Mouse (Mus musculus): ENCODE measurements around the gene Iqschfp. TPM values are rescaled to one million over a fixed set of nuclear protein-coding genes. Genes with fewer than 3 reads are reported as not detected.

Gene Iqschfp
- polyA plus RNA-seq, 1 experiment = not detected

DNA sequence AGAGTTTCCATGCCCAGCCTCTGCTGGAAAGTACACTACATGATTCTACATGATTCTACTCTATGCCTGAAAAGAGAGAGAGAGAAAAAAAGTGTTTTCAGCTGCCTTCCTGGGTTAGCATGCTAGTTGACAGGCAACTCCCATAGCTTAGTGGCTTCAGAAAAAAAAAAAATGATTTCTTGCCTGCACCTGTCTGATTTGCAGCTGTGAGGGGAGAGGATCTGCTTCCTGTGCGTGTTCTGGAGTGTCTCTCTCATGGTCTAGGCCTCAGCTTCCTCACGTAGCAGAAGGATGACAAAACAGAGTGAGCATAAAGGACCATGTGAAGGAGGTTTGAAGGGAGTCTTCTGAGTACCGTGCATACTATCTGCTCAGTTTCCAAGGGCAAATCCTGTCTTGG is 39.9 kb downstream of the Iqschfp start:
- H3K27ac ChIP-seq (ENCODE audit: insufficient read depth, low read depth, low read length) = no peak overlapping the region
- WGBS = 86% methylated on average over 3 of the region's 3 CpGs
- no peak overlapping the region for H3K4me3 ChIP-seq (ENCODE audit: insufficient read depth, low read depth, low read length)
- 0 out of 2 replicates have a peak, but pooled peaks cover 2% of the 10 kb centered on the region for H3K4me1 ChIP-seq (ENCODE audit: control insufficient read depth, insufficient read depth, low read length)
- no peak for TF ChIP-seq POLR2A (IDR thresholded peaks at IDR 0.05; ENCODE audit: insufficient read depth, low read depth, low read length)
- TF ChIP-seq CTCF (IDR thresholded peaks at IDR 0.05; ENCODE audit: insufficient read depth, low read depth, low read length) = no peak

DNA sequence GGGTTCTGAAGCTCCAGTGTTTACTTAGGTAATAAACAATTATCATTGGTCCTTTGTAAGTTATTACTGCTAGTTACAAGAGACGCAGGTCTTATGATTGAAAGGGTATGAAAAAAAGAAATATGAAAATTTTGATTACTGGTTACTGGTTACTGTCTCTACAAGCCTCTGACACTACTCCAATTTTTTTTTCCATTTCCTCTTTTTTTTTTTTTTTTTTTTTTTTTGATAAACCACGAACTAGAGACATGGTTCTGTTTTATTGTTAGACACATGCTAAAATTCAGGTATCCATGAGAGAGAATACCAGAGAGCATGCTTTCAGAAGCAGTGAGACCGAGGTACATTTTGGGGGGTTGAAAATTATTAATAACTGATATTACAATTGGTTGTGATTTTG is 43.8 kb downstream of the Iqschfp start:
- TF ChIP-seq POLR2A (IDR thresholded peaks at IDR 0.05; ENCODE audit: insufficient read depth, low read depth, low read length) = no peak
- TF ChIP-seq CTCF (IDR thresholded peaks at IDR 0.05; ENCODE audit: insufficient read depth, low read depth, low read length) = no peak
- whole genome bisulfite sequencing = 84% methylated on average over 3 of the region's 3 CpGs
- H3K4me1 ChIP-seq (ENCODE audit: control insufficient read depth, insufficient read depth, low read length) = no peaks in the 10 kb centered on the region
- H3K27ac ChIP-seq (ENCODE audit: insufficient read depth, low read depth, low read length) = no peak overlapping the region
- no peak overlapping the region for H3K4me3 ChIP-seq (ENCODE audit: insufficient read depth, low read depth, low read length)

DNA sequence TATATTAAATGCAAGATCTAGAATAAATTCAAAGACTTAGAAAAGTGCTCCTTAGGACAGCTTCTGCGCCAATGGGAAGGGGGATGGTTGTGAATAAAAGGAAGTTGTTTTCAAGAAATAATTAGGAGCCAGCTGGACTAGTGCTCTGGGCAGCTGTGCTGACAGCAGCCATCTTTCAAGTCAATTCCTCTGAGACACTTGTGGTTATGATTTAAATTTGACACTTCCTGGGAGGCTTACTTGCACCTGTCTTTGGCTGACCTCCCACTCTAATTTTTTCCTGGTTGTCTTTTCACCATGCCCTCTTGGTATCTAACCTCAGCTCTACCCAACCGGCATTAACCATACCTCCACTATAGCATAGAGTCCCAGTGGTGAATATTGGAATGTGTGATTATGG is 55.0 kb downstream of the Iqschfp start:
- 95% methylated on average over 2 of the region's 2 CpGs for WGBS
- Histone ChIP-seq H3K4me1 (ENCODE audit: control insufficient read depth, insufficient read depth, low read length) (no peaks in the 10 kb centered on the region), H3K4me3 (ENCODE audit: insufficient read depth, low read depth, low read length) (no peak overlapping the region), H3K27ac (ENCODE audit: insufficient read depth, low read depth, low read length) (no peak overlapping the region)
- TF ChIP-seq POLR2A (IDR thresholded peaks at IDR 0.05; ENCODE audit: insufficient read depth, low read depth, low read length) (no peak), CTCF (IDR thresholded peaks at IDR 0.05; ENCODE audit: insufficient read depth, low read depth, low read length) (no peak)

DNA sequence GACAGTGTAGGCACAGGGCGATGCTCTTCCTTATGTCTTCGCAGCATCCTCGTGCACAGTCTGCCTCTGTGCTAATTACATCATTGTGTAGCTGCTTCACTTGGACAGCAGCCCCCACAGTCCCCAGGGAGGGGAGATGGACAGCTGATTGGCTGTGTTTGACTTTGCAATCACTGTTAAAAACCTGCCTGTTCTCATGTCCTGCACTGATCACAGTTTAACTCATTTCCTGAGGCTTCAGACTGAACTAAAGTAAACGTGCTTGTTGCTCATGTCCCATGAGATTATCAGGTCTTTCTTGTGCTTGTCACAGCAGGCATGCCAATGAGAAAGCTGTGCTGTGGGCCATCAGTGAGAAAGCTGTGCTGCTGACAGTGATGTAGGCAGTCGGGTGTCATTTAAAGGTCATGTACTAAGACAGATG is 60.5 kb downstream of the Iqschfp start:
- WGBS = 72% methylated on average over 5 of the region's 5 CpGs
- H3K4me3 ChIP-seq (ENCODE audit: insufficient read depth, low read depth, low read length) = no peak overlapping the region
- no peaks in the 10 kb centered on the region for H3K4me1 ChIP-seq (ENCODE audit: control insufficient read depth, insufficient read depth, low read length)
- TF ChIP-seq POLR2A (IDR thresholded peaks at IDR 0.05; ENCODE audit: insufficient read depth, low read depth, low read length) (no peak), CTCF (IDR thresholded peaks at IDR 0.05; ENCODE audit: insufficient read depth, low read depth, low read length) (no peak)
- no peak overlapping the region for H3K27ac ChIP-seq (ENCODE audit: insufficient read depth, low read depth, low read length)

- H3K4me3 ChIP-seq (ENCODE audit: insufficient read depth, low read depth, low read length) = no peak overlapping the region
- WGBS = 45% methylated on average over 5 of the region's 5 CpGs
- no peaks in the 10 kb centered on the region for H3K4me1 ChIP-seq (ENCODE audit: control insufficient read depth, insufficient read depth, low read length)
- TF ChIP-seq POLR2A (IDR thresholded peaks at IDR 0.05; ENCODE audit: insufficient read depth, low read depth, low read length) = no peak
- TF ChIP-seq CTCF (IDR thresholded peaks at IDR 0.05; ENCODE audit: insufficient read depth, low read depth, low read length) = no peak
- no peak overlapping the region for H3K27ac ChIP-seq (ENCODE audit: insufficient read depth, low read depth, low read length)
Measured at GRCm38 (mm10) chr3:67954459-67955065, 62.5 kb downstream of the Iqschfp start.

DNA sequence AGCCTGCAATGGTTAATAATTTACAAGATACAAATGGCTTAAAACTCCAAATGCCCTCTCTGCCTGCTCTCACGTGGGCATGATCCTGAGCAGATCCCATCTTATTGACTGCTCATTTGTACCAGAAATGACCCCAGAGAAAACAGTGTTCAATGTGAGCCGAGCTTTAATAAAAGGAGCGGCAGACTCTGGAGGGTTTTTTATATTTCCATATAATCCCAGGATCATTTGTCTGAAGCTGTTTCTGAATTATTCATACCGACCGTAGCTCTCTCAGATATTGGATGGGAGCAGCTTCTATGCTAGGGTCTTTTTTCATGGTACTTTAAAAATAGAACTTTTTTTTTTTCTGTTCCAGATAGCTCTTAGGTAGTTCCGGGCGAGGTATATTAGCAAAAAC is 67.6 kb downstream of the Iqschfp start:
- WGBS = 40% methylated on average over 7 of the region's 7 CpGs
- Histone ChIP-seq H3K27ac (ENCODE audit: insufficient read depth, low read depth, low read length) (no peak overlapping the region), H3K4me3 (ENCODE audit: insufficient read depth, low read depth, low read length) (no peak overlapping the region), H3K4me1 (ENCODE audit: control insufficient read depth, insufficient read depth, low read length) (no peaks in the 10 kb centered on the region)
- no peak for TF ChIP-seq CTCF (IDR thresholded peaks at IDR 0.05; ENCODE audit: insufficient read depth, low read depth, low read length)
- no peak for TF ChIP-seq POLR2A (IDR thresholded peaks at IDR 0.05; ENCODE audit: insufficient read depth, low read depth, low read length)

GRCm38 (mm10) chr3:67960133-67960532 is 68.1 kb downstream of the Iqschfp start:
- Histone ChIP-seq H3K4me3 (ENCODE audit: insufficient read depth, low read depth, low read length) (no peak overlapping the region), H3K27ac (ENCODE audit: insufficient read depth, low read depth, low read length) (no peak overlapping the region), H3K4me1 (ENCODE audit: control insufficient read depth, insufficient read depth, low read length) (no peaks in the 10 kb centered on the region)
- TF ChIP-seq CTCF (IDR thresholded peaks at IDR 0.05; ENCODE audit: insufficient read depth, low read depth, low read length) = no peak
- TF ChIP-seq POLR2A (IDR thresholded peaks at IDR 0.05; ENCODE audit: insufficient read depth, low read depth, low read length) = no peak
- WGBS = 25% methylated on average over 3 of the region's 3 CpGs

DNA sequence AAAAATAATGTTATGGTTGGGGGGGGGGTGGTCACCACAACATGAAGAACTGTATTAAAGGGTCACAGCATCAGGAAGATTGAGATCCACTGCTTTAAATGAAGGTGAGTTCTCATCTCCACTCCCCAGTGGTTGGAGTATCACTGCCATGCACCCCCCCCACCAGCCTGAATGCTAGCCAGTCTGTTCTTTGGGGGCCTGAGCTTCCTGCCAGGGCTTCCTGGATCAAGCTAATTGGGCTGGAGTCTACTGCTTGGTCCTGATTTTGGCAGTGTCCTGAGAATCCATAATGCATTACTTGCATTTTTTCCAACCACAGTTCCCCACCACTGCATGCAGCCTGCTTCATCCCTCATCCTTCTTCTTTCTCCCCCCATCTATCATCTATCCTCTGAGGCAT is 68.7 kb downstream of the Iqschfp start:
- H3K4me1 ChIP-seq (ENCODE audit: control insufficient read depth, insufficient read depth, low read length) = no peaks in the 10 kb centered on the region
- TF ChIP-seq POLR2A (IDR thresholded peaks at IDR 0.05; ENCODE audit: insufficient read depth, low read depth, low read length) (no peak), CTCF (IDR thresholded peaks at IDR 0.05; ENCODE audit: insufficient read depth, low read depth, low read length) (no peak)
- no peak overlapping the region for H3K27ac ChIP-seq (ENCODE audit: insufficient read depth, low read depth, low read length)
- no peak overlapping the region for H3K4me3 ChIP-seq (ENCODE audit: insufficient read depth, low read depth, low read length)

DNA sequence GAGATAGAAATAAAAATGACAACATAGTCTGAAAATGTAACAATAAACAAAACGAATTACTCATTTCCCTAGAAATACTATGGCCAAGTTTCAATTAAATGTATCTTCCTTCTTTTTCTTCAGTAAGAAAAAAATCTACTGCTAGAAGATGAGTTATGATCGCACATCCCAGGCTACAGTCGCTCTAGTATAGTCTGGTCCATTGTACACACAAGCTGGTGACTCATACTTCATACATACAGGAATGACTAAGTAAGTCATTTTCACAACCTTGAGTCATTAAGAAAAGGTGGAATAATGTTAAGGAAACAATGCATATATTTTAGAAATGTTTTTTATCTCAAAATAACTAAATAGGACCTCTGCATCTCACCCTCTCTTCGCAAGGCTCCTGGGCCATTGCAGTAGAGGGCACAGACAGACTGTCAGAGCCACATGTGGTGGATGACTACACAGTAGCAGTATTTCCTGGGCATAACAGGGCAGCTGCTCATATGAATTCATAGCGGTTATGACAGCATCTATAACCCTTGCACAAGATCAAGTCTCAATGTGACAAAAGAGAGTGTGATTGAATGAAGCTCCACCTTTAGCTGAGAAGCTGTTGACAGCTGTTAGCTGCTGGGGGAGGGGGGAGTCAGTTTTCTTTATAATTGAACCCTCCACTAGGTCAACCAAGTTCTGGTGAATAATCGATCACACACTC is 70.1 kb downstream of the Iqschfp start:
- TF ChIP-seq CTCF (IDR thresholded peaks at IDR 0.05; ENCODE audit: insufficient read depth, low read depth, low read length) = no peak
- no peak for TF ChIP-seq POLR2A (IDR thresholded peaks at IDR 0.05; ENCODE audit: insufficient read depth, low read depth, low read length)
- no peak overlapping the region for H3K4me3 ChIP-seq (ENCODE audit: insufficient read depth, low read depth, low read length)
- H3K4me1 ChIP-seq (ENCODE audit: control insufficient read depth, insufficient read depth, low read length) = no peaks in the 10 kb centered on the region
- 84% methylated on average over 6 of the region's 6 CpGs for WGBS
- H3K27ac ChIP-seq (ENCODE audit: insufficient read depth, low read depth, low read length) = no peak overlapping the region
